Mouse (Mus musculus): Measurements from ENCODE around the gene P2ry2. TPM values are rescaled to one million over a fixed set of nuclear protein-coding genes. Genes with fewer than 3 reads are reported as not detected.

P2ry2 gene
- 4.0 TPM for polyA plus RNA-seq (2014; fragmentation: Illumina TruSeq; extraction: RNeasy Lipid Tissue Mini Kit (QIAGEN cat#74804); ENCODE audit: insufficient read depth, low read depth, low replicate concordance)

GRCm38 (mm10) chr7:101012541-101012940, at the start of gene P2ry2:
Gene P2ry2 (minus strand): TSS chr7:101012866.

DNA sequence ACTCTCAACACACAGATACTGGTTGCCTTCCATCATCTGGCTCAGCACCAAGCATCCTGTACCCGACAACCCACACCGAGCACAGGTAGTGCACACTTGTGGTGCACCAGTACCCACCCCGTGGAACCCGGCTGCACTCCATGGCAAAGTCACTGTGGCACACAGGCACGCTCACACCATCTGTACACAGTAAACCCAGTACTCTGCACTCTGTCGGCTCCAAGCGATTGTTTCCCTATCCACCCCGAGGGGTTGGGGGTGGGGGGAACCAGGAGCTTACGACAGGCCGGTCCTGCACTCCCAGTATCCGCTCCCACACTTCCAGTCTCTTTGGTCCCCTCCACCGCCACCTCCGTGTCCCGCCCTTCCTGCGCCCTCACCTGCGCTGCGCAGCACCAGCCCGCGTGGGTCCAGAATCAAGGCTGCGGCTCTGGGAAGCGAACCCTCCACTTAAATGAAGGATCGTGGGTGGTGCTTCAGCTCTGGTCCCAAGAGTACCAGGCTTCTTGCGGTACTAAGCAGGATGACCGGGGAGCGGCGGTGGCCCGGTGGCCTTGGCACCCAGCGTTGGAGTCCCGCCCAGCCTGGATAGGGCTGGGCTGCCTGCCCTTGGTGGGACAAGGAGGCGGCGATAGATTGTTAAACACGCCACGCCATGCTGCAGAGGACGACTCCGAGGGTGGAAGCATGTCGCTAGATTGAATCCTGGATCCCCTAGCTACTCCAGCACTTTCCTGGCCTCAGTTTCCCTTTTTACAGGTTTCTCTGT, 38.3 kb downstream of the P2ry2 start, which contains the start of gene P2ry6:
P2ry6 (minus strand) TSS at position 515 of the 769 bp plus-strand sequence.

Other genes with a start within 250 kb of the P2ry2 start
- gene Relt, start 149.4 kb downstream of the P2ry2 start, polyA plus RNA-seq (2014; fragmentation: Illumina TruSeq; extraction: RNeasy Lipid Tissue Mini Kit (QIAGEN cat#74804); ENCODE audit: insufficient read depth, low read depth, low replicate concordance) = 4.7 TPM
- gene Arhgef17, start 80.8 kb downstream of the P2ry2 start, polyA plus RNA-seq (2014; fragmentation: Illumina TruSeq; extraction: RNeasy Lipid Tissue Mini Kit (QIAGEN cat#74804); ENCODE audit: insufficient read depth, low read depth, low replicate concordance) = 11.2 TPM
- 7.8 TPM for gene P2ry6, start 38.2 kb downstream of the P2ry2 start, polyA plus RNA-seq (2014; fragmentation: Illumina TruSeq; extraction: RNeasy Lipid Tissue Mini Kit (QIAGEN cat#74804); ENCODE audit: insufficient read depth, low read depth, low replicate concordance)
- gene Fchsd2, start 80.0 kb upstream of the P2ry2 start, polyA plus RNA-seq (2014; fragmentation: Illumina TruSeq; extraction: RNeasy Lipid Tissue Mini Kit (QIAGEN cat#74804); ENCODE audit: insufficient read depth, low read depth, low replicate concordance) = 12.2 TPM

Data from lung, adult 10 weeks (tissue).